Mouse (Mus musculus) liver, postnatal 0 days (tissue): ENCODE results near the gene Fam186b. TPM values are rescaled to one million over a fixed set of nuclear protein-coding genes. Genes with fewer than 3 reads are reported as not detected.

Experiments
- ATAC-seq: fragments of 200-750 bp; cut with Nextera tagmentation; 2 replicates; pipeline ENCODE4 v1.8.0; 2017; ENCODE audit warnings: mild to moderate bottlenecking, moderate library complexity
- DNase-seq: peaks from one replicate; pipeline ENCODE4 v3.0.0-alpha.2; 2016
- H3K27ac ChIP-seq: fragments of 300-500 bp; sonication (generic); 2 replicates; pipeline ENCODE4 v1.5.1; 2014; ENCODE audit warnings: antibody characterized with exemption, moderate library complexity, mild to moderate bottlenecking, low read depth
- H3K27me3 ChIP-seq: fragments of 300-500 bp; sonication (generic); 2 replicates; pipeline ENCODE4 v1.6.1; 2014; ENCODE audit warnings: low read length, control low read depth, mixed read lengths; ENCODE audit not compliant: insufficient read depth
- H3K36me3 ChIP-seq: fragments of 300-500 bp; sonication (generic); replicated peaks from 2 replicates; pipeline ENCODE4 v1.6.1; 2014; ENCODE audit warnings: mild to moderate bottlenecking, control low read depth, low read length, moderate library complexity, mixed read lengths; ENCODE audit not compliant: insufficient read depth
- H3K4me1 ChIP-seq: fragments of 300-500 bp; sonication (generic); 2 replicates; pipeline ENCODE4 v1.6.1; 2014; ENCODE audit warnings: antibody characterized with exemption, mild to moderate bottlenecking, control low read depth; ENCODE audit not compliant: insufficient read depth
- H3K4me2 ChIP-seq: fragments of 300-500 bp; sonication (generic); 2 replicates; pipeline ENCODE4 v1.6.1; 2014; ENCODE audit warnings: low read depth, mild to moderate bottlenecking, low read length, moderate library complexity, mixed read lengths
- H3K4me3 ChIP-seq: fragments of 300-500 bp; sonication (generic); 2 replicates; pipeline ENCODE4 v1.5.1; 2014; ENCODE audit warnings: low read depth, low read length
- H3K9ac ChIP-seq: fragments of 300-500 bp; sonication (generic); replicated peaks from 2 replicates; pipeline ENCODE4 v1.6.1; 2014; ENCODE audit warnings: mild to moderate bottlenecking, moderate library complexity
- H3K9me3 ChIP-seq: fragments of 300-500 bp; sonication (generic); 2 replicates; pipeline ENCODE4 v1.6.1; 2016; ENCODE audit warnings: mild to moderate bottlenecking, control low read depth, low read length, mixed read lengths
- CTCF ChIP-seq: sonication (generic); IDR thresholded peaks from 2 replicates; pipeline ENCODE4 v1.5.1; 2016; ENCODE audit warnings: antibody characterized with exemption, low read depth
- EP300 ChIP-seq: IDR thresholded peaks from 2 replicates; pipeline ENCODE4 v1.6.1; 2016; ENCODE audit warnings: antibody characterized with exemption, low read depth, mild to moderate bottlenecking
- WGBS: fragments of 180-500 bp; shearing (Covaris S2); extraction: QIAGEN DNeasy Blood & Tissue Kit; methylation state at CpG from one replicate; pipeline ENCODE4 v1.1.7; 2014; ENCODE audit not compliant: insufficient replicate concordance; 5-methylcytosine and 5-hydroxymethylcytosine counted together
- polyA plus RNA-seq: library from polyadenylated mRNA; unstranded; fragments of >200 nt; fragmentation: Nextera tagmentation; extraction: Ambion mirVana; gene quantifications from 2 replicates; pipeline ENCODE4 v1.2.1, GENCODE M21; 2015

Gene Fam186b
- polyA plus RNA-seq, 1 experiment from 2014 or later = not detected

DNA sequence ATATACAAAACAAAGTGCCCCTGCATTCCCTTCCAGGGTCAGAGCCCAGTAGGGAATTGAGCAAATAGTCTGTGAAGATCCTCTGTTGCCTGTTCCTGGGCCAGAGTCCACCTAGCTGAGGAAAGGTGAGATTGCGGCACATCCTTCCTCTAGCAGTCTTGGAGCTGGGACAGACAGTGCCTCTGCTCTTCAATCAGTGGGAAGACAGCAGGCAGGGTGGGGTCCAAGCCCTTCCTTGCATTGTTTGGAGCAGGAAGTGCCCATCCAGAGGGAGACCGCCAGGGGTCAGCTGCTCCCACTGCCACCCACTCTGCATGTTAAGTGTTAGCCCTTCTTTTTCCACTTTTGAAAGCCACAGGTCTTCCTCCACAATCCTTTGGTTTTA lies 21.6 kb upstream of the Fam186b start:
- peak; percentile 59 for ATAC-seq
- Histone ChIP-seq H3K4me3 (no peak overlapping the region), H3K4me1 (peaks cover 4% of the 10 kb centered on the region; the same call in 1 of the 2 replicates), H3K36me3 (peaks cover 36% of the 10 kb centered on the region), H3K27me3 (no peaks in the 10 kb centered on the region), H3K4me2 (no peak overlapping the region), H3K27ac (peak overlapping the region; percentile 51), H3K9ac (no peak overlapping the region), H3K9me3 (no peaks in the 10 kb centered on the region)
- no peak for DNase-seq
- 65% methylated on average over 2 of the region's 2 CpGs for WGBS
- TF ChIP-seq EP300 = no peak
- TF ChIP-seq CTCF = peak; percentile 30

DNA sequence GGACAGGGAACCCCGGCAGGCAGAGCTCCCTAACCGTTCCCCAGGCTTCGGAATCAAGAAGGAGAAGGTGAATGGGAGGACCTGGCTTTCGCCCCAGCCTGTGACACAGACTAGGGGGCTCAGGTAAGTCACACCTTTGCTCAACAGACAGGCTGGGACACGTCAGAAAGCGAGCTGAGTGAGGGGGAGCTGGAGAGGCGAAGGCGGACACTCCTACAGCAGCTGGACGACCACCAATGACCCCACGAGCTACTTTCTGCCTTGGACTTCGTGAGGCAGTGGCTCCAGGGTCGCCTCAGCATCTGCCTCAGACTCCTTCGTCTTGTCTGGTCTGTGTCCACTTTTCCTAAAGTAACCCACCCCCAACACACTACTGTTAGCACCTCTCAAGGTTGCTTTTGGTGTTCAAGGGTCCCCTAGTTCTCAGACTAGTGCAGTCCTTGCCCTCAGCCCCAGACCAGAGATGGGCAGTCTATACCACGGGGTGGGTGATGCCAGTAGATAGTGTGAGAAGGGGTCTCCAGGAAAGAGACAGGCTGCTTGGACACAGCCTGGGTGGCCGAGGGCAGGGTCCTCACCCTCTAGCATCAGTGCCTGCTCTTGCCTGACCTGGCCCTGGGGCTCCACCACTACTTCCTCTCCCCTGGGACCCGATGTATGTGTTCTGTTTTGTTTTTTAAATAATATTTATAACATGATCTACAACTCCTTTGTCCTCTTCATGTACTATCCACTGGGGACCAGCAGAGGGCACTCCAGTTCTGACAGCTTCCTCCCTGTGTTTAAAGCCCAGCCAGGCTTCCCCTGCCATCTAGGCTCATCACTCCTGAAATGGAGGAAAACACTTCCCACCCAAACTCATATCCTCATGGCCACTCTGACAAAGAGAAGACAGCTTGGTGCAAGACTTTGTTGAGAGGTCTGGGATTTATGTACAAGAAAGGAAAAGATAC lies 20.9 kb upstream of the Fam186b start:
- H3K9ac ChIP-seq = no peak overlapping the region

DNA sequence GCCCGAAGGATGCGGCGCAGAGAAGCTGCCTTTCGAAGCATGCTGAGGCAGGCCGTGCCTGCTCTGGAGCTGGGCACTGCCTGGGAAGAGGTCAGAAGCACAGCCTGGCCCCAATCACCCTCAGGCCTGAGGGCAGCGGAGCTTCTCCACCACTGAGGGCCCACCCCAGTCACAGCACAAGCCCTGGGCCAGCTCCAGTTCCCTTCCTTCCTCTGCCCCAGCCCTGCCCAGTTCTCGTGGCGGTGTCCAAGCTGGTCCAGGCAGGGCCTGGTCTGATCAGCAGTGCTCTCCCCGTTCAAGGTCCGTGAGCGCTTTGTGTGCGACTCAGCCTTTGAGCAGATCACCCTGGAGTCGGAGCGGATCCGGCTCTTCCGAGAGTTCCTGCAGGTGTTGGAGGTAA lies 19.2 kb upstream of the Fam186b start:
- Histone ChIP-seq H3K27ac (no peak overlapping the region), H3K4me3 (no peak overlapping the region), H3K9me3 (no peaks in the 10 kb centered on the region), H3K4me1 (peaks cover 4% of the 10 kb centered on the region; the same call in 1 of the 2 replicates), H3K9ac (no peak overlapping the region), H3K27me3 (no peaks in the 10 kb centered on the region), H3K4me2 (no peak overlapping the region), H3K36me3 (peaks cover 21% of the 10 kb centered on the region)
- DNase-seq (no peak), ATAC-seq (no peak)
- WGBS = 89% methylated on average over 16 of the region's 16 CpGs
- TF ChIP-seq EP300 = no peak
- TF ChIP-seq CTCF = no peak

More for the DNA sequence above, 20.9 kb upstream of the Fam186b start:
- ATAC-seq (peak; percentile 65; the same call in 1 of the 2 replicates), DNase-seq (peak; percentile 70)
- H3K27ac ChIP-seq = peak overlapping the region; percentile 51; the same call in 1 of the 2 replicates
- H3K4me3 ChIP-seq = no peak overlapping the region
- no peak overlapping the region for H3K4me2 ChIP-seq
- no peaks in the 10 kb centered on the region for H3K9me3 ChIP-seq
- TF ChIP-seq EP300 (no peak), CTCF (peak; percentile 85)
- H3K4me1 ChIP-seq = peaks cover 4% of the 10 kb centered on the region; the same call in 1 of the 2 replicates
- H3K27me3 ChIP-seq = no peaks in the 10 kb centered on the region
- peaks cover 30% of the 10 kb centered on the region for H3K36me3 ChIP-seq
- 72% methylated on average over 16 of the region's 16 CpGs for WGBS

DNA sequence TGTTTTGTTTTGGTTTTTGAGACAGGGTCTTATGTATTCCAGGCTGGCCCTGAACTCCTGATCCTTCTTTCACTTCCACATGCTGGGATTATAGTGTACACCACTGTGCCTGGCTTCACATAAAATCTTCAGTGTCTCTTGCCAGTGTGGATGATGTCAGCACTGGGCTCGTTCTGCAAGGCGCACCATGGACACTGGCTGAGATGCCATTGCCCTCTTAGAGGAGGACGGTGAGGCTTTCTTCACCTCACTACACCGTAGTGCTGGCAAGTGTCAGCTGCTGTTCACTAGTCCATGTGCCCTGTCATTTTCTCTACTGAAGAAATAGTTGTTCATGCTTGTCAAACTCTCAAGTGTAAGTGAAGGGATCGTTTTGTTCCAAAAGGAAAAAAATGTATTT lies 14.9 kb upstream of the Fam186b start:
- WGBS = 84% methylated on average over 5 of the region's 5 CpGs
- no peaks in the 10 kb centered on the region for H3K4me1 ChIP-seq
- no peaks in the 10 kb centered on the region for H3K27me3 ChIP-seq
- no peak for ATAC-seq
- no peak overlapping the region for H3K4me3 ChIP-seq
- no peaks in the 10 kb centered on the region for H3K9me3 ChIP-seq
- H3K36me3 ChIP-seq = peaks cover 9% of the 10 kb centered on the region; the same call in 1 of the 2 replicates
- H3K27ac ChIP-seq = no peak overlapping the region
- DNase-seq = no peak
- H3K4me2 ChIP-seq = no peak overlapping the region
- no peak overlapping the region for H3K9ac ChIP-seq
- no peak for TF ChIP-seq CTCF
- no peak for TF ChIP-seq EP300

DNA sequence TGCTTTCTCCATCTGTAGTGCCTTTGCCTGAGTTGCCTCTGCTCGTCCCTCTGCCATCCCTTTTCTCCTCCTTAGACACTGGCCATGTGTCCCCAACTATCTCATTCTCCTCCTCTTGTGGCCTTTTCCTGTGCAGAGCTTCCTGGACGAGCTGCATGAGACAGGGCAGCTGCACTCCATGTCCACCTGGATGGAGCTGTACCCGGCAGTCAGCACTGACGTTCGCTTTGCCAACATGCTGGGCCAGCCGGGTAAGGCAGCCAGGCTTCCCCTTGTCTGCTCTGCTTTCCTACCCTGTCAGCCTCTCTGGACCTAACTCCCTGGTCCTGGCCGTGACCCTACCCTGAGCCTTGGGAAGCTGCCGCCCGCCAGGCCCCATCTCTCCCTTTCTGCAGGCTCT lies 13.9 kb upstream of the Fam186b start:
- ATAC-seq (no peak), DNase-seq (no peak)
- Histone ChIP-seq H3K27me3 (no peaks in the 10 kb centered on the region), H3K9me3 (no peaks in the 10 kb centered on the region), H3K4me1 (no peaks in the 10 kb centered on the region), H3K4me3 (no peak overlapping the region), H3K27ac (no peak overlapping the region), H3K36me3 (peaks cover 9% of the 10 kb centered on the region; the same call in 1 of the 2 replicates), H3K9ac (no peak overlapping the region), H3K4me2 (no peak overlapping the region)
- TF ChIP-seq CTCF = no peak
- no peak for TF ChIP-seq EP300
- 76% methylated on average over 9 of the region's 9 CpGs for whole genome bisulfite sequencing

DNA sequence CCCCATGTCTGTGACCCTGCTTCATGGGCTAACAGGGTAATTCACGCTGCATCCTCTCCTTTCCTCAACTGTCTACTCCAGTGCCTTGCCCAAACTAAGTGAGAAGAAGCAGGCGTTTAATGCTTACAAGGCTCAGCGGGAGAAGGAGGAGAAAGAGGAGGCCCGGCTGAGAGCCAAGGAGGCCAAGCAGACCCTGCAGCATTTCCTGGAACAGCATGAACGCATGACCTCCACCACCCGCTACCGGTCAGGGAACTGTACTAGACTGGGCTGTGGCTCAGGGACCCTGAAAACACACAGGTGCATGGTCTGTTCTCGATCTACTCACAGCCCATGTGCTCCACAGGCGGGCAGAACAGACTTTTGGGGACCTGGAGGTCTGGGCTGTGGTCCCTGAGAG lies 11.8 kb upstream of the Fam186b start:
- Histone ChIP-seq H3K27ac (no peak overlapping the region), H3K27me3 (no peaks in the 10 kb centered on the region), H3K9ac (no peak overlapping the region), H3K4me2 (no peak overlapping the region), H3K4me3 (no peak overlapping the region), H3K9me3 (no peaks in the 10 kb centered on the region), H3K4me1 (no peaks in the 10 kb centered on the region), H3K36me3 (peaks cover 9% of the 10 kb centered on the region; the same call in 1 of the 2 replicates)
- no peak for TF ChIP-seq CTCF
- DNase-seq = no peak
- WGBS = 78% methylated on average over 9 of the region's 9 CpGs
- ATAC-seq = no peak
